Mouse (Mus musculus) E14TG2a.4 (cell line): Measurements from ENCODE around the gene F2rl2.

Experiments
- CTCF ChIP-seq: conservative IDR thresholded peaks from 2 replicates; pipeline ENCODE4 v1.5.1; 2014; ENCODE audit warnings: low read length
- NANOG ChIP-seq: IDR thresholded peaks from 2 replicates; pipeline ENCODE4 v1.6.1; 2014; ENCODE audit warnings: borderline replicate concordance, low read length, mixed read lengths

GRCm38 (mm10) chr13:95715356-95715755 is 18.7 kb downstream of the F2rl2 start:
- TF ChIP-seq CTCF (no peak), NANOG (no peak)
